Mouse (Mus musculus): ENCODE measurements around the gene Gm17617. TPM values are rescaled to one million over a fixed set of nuclear protein-coding genes. Genes with fewer than 3 reads are reported as not detected.

Gene Gm17617
- polyA plus RNA-seq, 1 experiment from 2014 or later = not detected

GRCm38 (mm10) chr13:55167798-55168197, 34.5 kb upstream of the Gm17617 start:
- Histone ChIP-seq H3K9ac (no peak overlapping the region), H3K4me1 (peaks cover 18% of the 10 kb centered on the region), H3K36me3 (replicated peaks) (no peaks in the 10 kb centered on the region), H3K27ac (no peak overlapping the region), H3K4me2 (no peak overlapping the region), H3K4me3 (replicated peaks) (no peak overlapping the region), H3K9me3 (no peaks in the 10 kb centered on the region), H3K27me3 (no peaks in the 10 kb centered on the region; the same call in 1 of the 2 replicates)
- WGBS = 90% methylated on average over 10 of the region's 11 CpGs
- ATAC-seq (ENCODE audit: low FRiP score) = no peak

- peaks cover 16% of the 10 kb centered on the region for H3K4me1 ChIP-seq
- no peaks in the 10 kb centered on the region for H3K9me3 ChIP-seq
- WGBS = 92% methylated on average over 32 of the region's 32 CpGs
- no peaks in the 10 kb centered on the region for H3K27me3 ChIP-seq
- no peak overlapping the region for H3K27ac ChIP-seq
- no peak for ATAC-seq (ENCODE audit: low FRiP score)
- H3K4me3 ChIP-seq (replicated peaks) = no peak overlapping the region
- H3K36me3 ChIP-seq (replicated peaks) = no peaks in the 10 kb centered on the region
- no peak overlapping the region for H3K4me2 ChIP-seq
- H3K9ac ChIP-seq = no peak overlapping the region
These were observed 33.7 kb upstream of the Gm17617 start for GRCm38 (mm10) chr13:55166806-55167725.

- Histone ChIP-seq H3K9ac (no peak overlapping the region), H3K36me3 (replicated peaks) (no peaks in the 10 kb centered on the region), H3K4me3 (replicated peaks) (no peak overlapping the region), H3K27ac (no peak overlapping the region), H3K27me3 (no peaks in the 10 kb centered on the region), H3K4me2 (no peak overlapping the region), H3K9me3 (no peaks in the 10 kb centered on the region), H3K4me1 (peaks cover 10% of the 10 kb centered on the region)
- 94% methylated on average over 16 of the region's 16 CpGs for WGBS
- no peak for ATAC-seq (ENCODE audit: low FRiP score)
These were observed 32.5 kb upstream of the Gm17617 start for GRCm38 (mm10) chr13:55165831-55166339.

- H3K9ac ChIP-seq = no peak overlapping the region
- no peaks in the 10 kb centered on the region for H3K9me3 ChIP-seq
- no peaks in the 10 kb centered on the region for H3K36me3 ChIP-seq (replicated peaks)
- no peaks in the 10 kb centered on the region for H3K27me3 ChIP-seq
- no peak overlapping the region for H3K27ac ChIP-seq
- 76% methylated on average over 5 of the region's 5 CpGs for WGBS
- no peak overlapping the region for H3K4me2 ChIP-seq
- H3K4me1 ChIP-seq = no peaks in the 10 kb centered on the region; the same call in 1 of the 2 replicates
- H3K4me3 ChIP-seq (replicated peaks) = no peak overlapping the region
- ATAC-seq (ENCODE audit: low FRiP score) = no peak
These were observed 30.2 kb upstream of the Gm17617 start for GRCm38 (mm10) chr13:55163553-55163952.

- H3K4me3 ChIP-seq (replicated peaks) = no peak overlapping the region
- no peak for ATAC-seq (ENCODE audit: low FRiP score)
- no peak overlapping the region for H3K27ac ChIP-seq
- H3K4me1 ChIP-seq = no peaks in the 10 kb centered on the region
- H3K9ac ChIP-seq = no peak overlapping the region
- H3K36me3 ChIP-seq (replicated peaks) = no peaks in the 10 kb centered on the region
- H3K4me2 ChIP-seq = no peak overlapping the region
- 62% methylated on average over 7 of the region's 7 CpGs for WGBS
- no peaks in the 10 kb centered on the region for H3K27me3 ChIP-seq
- no peaks in the 10 kb centered on the region for H3K9me3 ChIP-seq
These were observed 29.0 kb upstream of the Gm17617 start for GRCm38 (mm10) chr13:55162365-55162764.

GRCm38 (mm10) chr13:55153951-55154350, 20.6 kb upstream of the Gm17617 start:
- peaks cover 51% of the 10 kb centered on the region for H3K27me3 ChIP-seq
- no peaks in the 10 kb centered on the region for H3K36me3 ChIP-seq (replicated peaks)
- no peak overlapping the region for H3K4me2 ChIP-seq
- H3K27ac ChIP-seq = no peak overlapping the region
- no peaks in the 10 kb centered on the region for H3K9me3 ChIP-seq
- no peak overlapping the region for H3K9ac ChIP-seq
- no peak overlapping the region for H3K4me3 ChIP-seq (replicated peaks)
- H3K4me1 ChIP-seq = peaks cover 11% of the 10 kb centered on the region
- 85% methylated on average over 5 of the region's 5 CpGs for WGBS
- ATAC-seq (ENCODE audit: low FRiP score) = no peak

- Histone ChIP-seq H3K27me3 (peaks cover 51% of the 10 kb centered on the region), H3K9ac (peak within 1 kb of the TSS; percentile 56), H3K4me2 (peak within 1 kb of the TSS; percentile 97), H3K9me3 (no peaks in the 10 kb centered on the region), H3K4me3 (replicated peaks) (peak within 1 kb of the TSS; percentile 53), H3K4me1 (peaks cover 11% of the 10 kb centered on the region), H3K27ac (no peak within 1 kb of the TSS), H3K36me3 (replicated peaks) (no peaks in the 10 kb centered on the region)
- peak; percentile 57; the same call in 1 of the 2 replicates for ATAC-seq (ENCODE audit: low FRiP score)
- WGBS = 1% methylated on average over 68 of the region's 68 CpGs
These were observed 19.5 kb upstream of the Gm17617 start, which contains the start of gene Fgfr4 for GRCm38 (mm10) chr13:55152621-55153415. Gene Fgfr4 (plus strand): TSS chr13:55152640.

- no peak overlapping the region for H3K9ac ChIP-seq
- ATAC-seq (ENCODE audit: low FRiP score) = no peak
- H3K4me2 ChIP-seq = no peak overlapping the region
- H3K36me3 ChIP-seq (replicated peaks) = no peaks in the 10 kb centered on the region
- 63% methylated on average over 2 of the region's 2 CpGs for WGBS
- H3K4me3 ChIP-seq (replicated peaks) = no peak overlapping the region
- H3K9me3 ChIP-seq = no peaks in the 10 kb centered on the region
- no peak overlapping the region for H3K27ac ChIP-seq
- no peaks in the 10 kb centered on the region for H3K4me1 ChIP-seq
- H3K27me3 ChIP-seq = no peaks in the 10 kb centered on the region
These were observed 6.9 kb upstream of the Gm17617 start for GRCm38 (mm10) chr13:55140271-55140670.

- Histone ChIP-seq H3K4me2 (no peak overlapping the region), H3K9ac (no peak overlapping the region), H3K4me1 (no peaks in the 10 kb centered on the region), H3K27ac (no peak overlapping the region), H3K27me3 (no peaks in the 10 kb centered on the region), H3K4me3 (replicated peaks) (no peak overlapping the region), H3K9me3 (no peaks in the 10 kb centered on the region), H3K36me3 (replicated peaks) (peaks cover 28% of the 10 kb centered on the region)
- 5% methylated on average over 5 of the region's 5 CpGs for WGBS
- ATAC-seq (ENCODE audit: low FRiP score) = no peak
These were observed 2.0 kb upstream of the Gm17617 start for GRCm38 (mm10) chr13:55135382-55135781.

GRCm38 (mm10) chr13:55124903-55125302, 8.4 kb downstream of the Gm17617 start:
- H3K27ac ChIP-seq = no peak overlapping the region
- WGBS = 96% methylated on average over 6 of the region's 6 CpGs
- peaks cover 56% of the 10 kb centered on the region for H3K36me3 ChIP-seq (replicated peaks)
- no peaks in the 10 kb centered on the region for H3K4me1 ChIP-seq
- H3K4me2 ChIP-seq = no peak overlapping the region
- no peak overlapping the region for H3K9ac ChIP-seq
- H3K4me3 ChIP-seq (replicated peaks) = no peak overlapping the region
- no peaks in the 10 kb centered on the region for H3K9me3 ChIP-seq
- ATAC-seq (ENCODE audit: low FRiP score) = no peak
- H3K27me3 ChIP-seq = no peaks in the 10 kb centered on the region

- Histone ChIP-seq H3K4me1 (no peaks in the 10 kb centered on the region), H3K9me3 (no peaks in the 10 kb centered on the region), H3K36me3 (replicated peaks) (peaks cover 61% of the 10 kb centered on the region), H3K9ac (no peak overlapping the region), H3K27me3 (no peaks in the 10 kb centered on the region), H3K4me2 (no peak overlapping the region), H3K27ac (no peak overlapping the region), H3K4me3 (replicated peaks) (no peak overlapping the region)
- no peak for ATAC-seq (ENCODE audit: low FRiP score)
- WGBS = 88% methylated on average over 6 of the region's 6 CpGs
These were observed 19.0 kb downstream of the Gm17617 start for GRCm38 (mm10) chr13:55114375-55114774.

- ATAC-seq (ENCODE audit: low FRiP score) = no peak
- Histone ChIP-seq H3K4me2 (no peak overlapping the region), H3K27me3 (no peaks in the 10 kb centered on the region), H3K9me3 (no peaks in the 10 kb centered on the region), H3K36me3 (replicated peaks) (peaks cover 22% of the 10 kb centered on the region), H3K9ac (no peak overlapping the region), H3K4me1 (peaks cover 13% of the 10 kb centered on the region), H3K4me3 (replicated peaks) (no peak overlapping the region), H3K27ac (no peak overlapping the region)
- 92% methylated on average over 8 of the region's 8 CpGs for WGBS
These were observed 25.7 kb downstream of the Gm17617 start for GRCm38 (mm10) chr13:55107694-55108093.

Data from forebrain, embryonic 12.5 days (tissue).